Mouse (Mus musculus) erythroblast, embryonic 14.5 days (primary cell): ENCODE measurements around the gene Adssl1.

Source experiments
- GATA1 ChIP-seq: IDR thresholded peaks from 2 replicates; pipeline ENCODE4 v1.6.1; 2012; ENCODE audit warnings: low read length, inconsistent platforms, mixed read lengths
- TAL1 ChIP-seq: IDR thresholded peaks from 3 replicates; pipeline ENCODE4 v1.6.1; 2012; ENCODE audit warnings: low read length, inconsistent platforms, mixed read lengths

- no peak for TF ChIP-seq TAL1
- no peak for TF ChIP-seq GATA1
These were observed 19.7 kb downstream of the Adssl1 start for GRCm38 (mm10) chr12:112639526-112639925.
